Mouse (Mus musculus) skeletal muscle tissue, adult 2 months (tissue): ENCODE results near the gene Akap13.
"Not testable (repeated sequence)": the region's sequence is repeated elsewhere in the genome, so short reads cannot be mapped to it uniquely, and the experiment has no call there.

ENCODE experiments used
- DNase-seq: peaks from one replicate; pipeline ENCODE4 v3.0.0-alpha.2; 2012; ENCODE audit warnings: low read depth, low spot score

Gene Akap13

GRCm38 (mm10) chr7:75789746-75790145, 334.4 kb downstream of the Akap13 start:
- no peak for DNase-seq

GRCm38 (mm10) chr7:75791092-75791837, 335.9 kb downstream of the Akap13 start:
- not testable (repeated sequence) for DNase-seq

- no peak for DNase-seq
Measured at GRCm38 (mm10) chr7:75793091-75793490, 337.8 kb downstream of the Akap13 start.

- DNase-seq: no peak
Measured at GRCm38 (mm10) chr7:75793654-75794335, 338.5 kb downstream of the Akap13 start.

GRCm38 (mm10) chr7:75795106-75795505, 339.8 kb downstream of the Akap13 start:
- no peak for DNase-seq

GRCm38 (mm10) chr7:75796474-75796873, 341.1 kb downstream of the Akap13 start:
- no peak for DNase-seq

- no peak for DNase-seq
Measured at GRCm38 (mm10) chr7:75800530-75800929, 345.2 kb downstream of the Akap13 start.

GRCm38 (mm10) chr7:75801022-75801421, 345.7 kb downstream of the Akap13 start:
- DNase-seq: no peak

GRCm38 (mm10) chr7:75801621-75802358, 346.5 kb downstream of the Akap13 start:
- DNase-seq: no peak

GRCm38 (mm10) chr7:75802887-75803286, 347.6 kb downstream of the Akap13 start:
- no peak for DNase-seq
